Mouse (Mus musculus): ENCODE data around the gene Rap1b.

Gene Rap1b

GRCm38 (mm10) chr10:117811555-117811954 is 34.3 kb downstream of the Rap1b start:
- no peak for DNase-seq

GRCm38 (mm10) chr10:117810506-117810905 is 35.3 kb downstream of the Rap1b start:
- no peak for DNase-seq

GRCm38 (mm10) chr10:117808068-117808467 is 37.8 kb downstream of the Rap1b start:
- no peak for DNase-seq

GRCm38 (mm10) chr10:117805919-117806318 is 39.9 kb downstream of the Rap1b start:
- no peak for DNase-seq

- DNase-seq: no peak
Observed at GRCm38 (mm10) chr10:117803870-117804850, 41.7 kb downstream of the Rap1b start.

- no peak for DNase-seq
Observed at GRCm38 (mm10) chr10:117801886-117802285, 43.9 kb downstream of the Rap1b start.

GRCm38 (mm10) chr10:117799806-117800205 is 46.0 kb downstream of the Rap1b start:
- no peak for DNase-seq

- no peak for DNase-seq
Observed at GRCm38 (mm10) chr10:117798436-117799035, 47.3 kb downstream of the Rap1b start.

GRCm38 (mm10) chr10:117797684-117798083 is 48.2 kb downstream of the Rap1b start:
- no peak for DNase-seq

GRCm38 (mm10) chr10:117797106-117797505 is 48.7 kb downstream of the Rap1b start:
- no peak for DNase-seq

- DNase-seq: no peak
Observed at GRCm38 (mm10) chr10:117796181-117796580, 49.7 kb downstream of the Rap1b start.

- DNase-seq: no peak
Observed at GRCm38 (mm10) chr10:117795206-117795605, 50.6 kb downstream of the Rap1b start.

- DNase-seq: no peak
Observed at GRCm38 (mm10) chr10:117793436-117794030, 52.3 kb downstream of the Rap1b start.

- peak; percentile 100 for DNase-seq
Observed at GRCm38 (mm10) chr10:117792141-117793091, 53.4 kb downstream of the Rap1b start, which contains the start of gene Nup107. Nup107 (minus strand) TSS chr10:117792705.

GRCm38 (mm10) chr10:117791171-117791470 is 54.7 kb downstream of the Rap1b start:
- DNase-seq: no peak

GRCm38 (mm10) chr10:117790421-117791170 is 55.2 kb downstream of the Rap1b start:
- no peak for DNase-seq

GRCm38 (mm10) chr10:117790011-117790410 is 55.8 kb downstream of the Rap1b start:
- DNase-seq: no peak

GRCm38 (mm10) chr10:117784646-117785045 is 61.2 kb downstream of the Rap1b start:
- DNase-seq: no peak

- no peak for DNase-seq
Observed at GRCm38 (mm10) chr10:117783786-117784420, 61.9 kb downstream of the Rap1b start.

- DNase-seq: no peak
Observed at GRCm38 (mm10) chr10:117782491-117783260, 63.2 kb downstream of the Rap1b start.
